Mouse (Mus musculus) embryonic fibroblast, embryonic 13.5 days (primary cell): Measurements from ENCODE around the gene Suco.

Source experiments
- CTCF ChIP-seq: IDR thresholded peaks from 2 replicates; pipeline ENCODE4 v1.5.1; 2011; ENCODE audit warnings: mild to moderate bottlenecking, control low read depth, low read length, moderate library complexity, borderline replicate concordance; ENCODE audit not compliant: insufficient read depth
- POLR2A ChIP-seq: IDR thresholded peaks from 2 replicates; pipeline ENCODE4 v1.6.1; 2011; ENCODE audit warnings: low read depth, mild to moderate bottlenecking, control low read depth, low read length, moderate library complexity

DNA sequence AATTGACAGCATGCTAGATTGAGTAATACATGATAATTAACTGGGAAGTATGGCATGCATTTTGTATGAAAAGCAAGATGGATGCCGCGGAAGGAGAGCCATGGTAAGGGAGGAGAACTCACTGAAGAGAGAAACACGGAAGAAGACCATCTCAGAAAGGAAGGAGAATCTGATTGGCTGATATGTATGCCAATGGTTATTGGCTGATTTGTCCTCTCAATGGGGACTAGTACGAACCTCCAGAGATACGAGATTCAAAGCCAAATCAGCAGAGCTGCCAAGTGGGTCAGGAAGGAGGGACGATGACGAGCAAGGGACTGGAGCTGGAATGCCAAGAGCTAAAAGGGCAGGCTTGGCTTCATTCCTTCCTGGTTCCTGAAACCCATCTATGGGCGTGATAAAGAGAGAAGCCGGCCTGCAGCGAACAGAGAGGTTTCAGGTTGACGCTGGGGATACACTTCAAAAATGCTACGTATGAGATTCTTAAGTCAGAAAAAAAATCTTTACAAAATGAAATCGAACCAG is 48.9 kb upstream of the Suco start:
- TF ChIP-seq CTCF, result no peak
- no peak for TF ChIP-seq POLR2A
